Mouse (Mus musculus): ENCODE measurements around the gene Ano5.

Ano5 gene

GRCm38 (mm10) chr7:51510671-51511651 lies at the start of gene Ano5:
Gene Ano5 (plus strand): TSS chr7:51511029.
- peak; percentile 4 for DNase-seq (ENCODE audit: low spot score)

DNA sequence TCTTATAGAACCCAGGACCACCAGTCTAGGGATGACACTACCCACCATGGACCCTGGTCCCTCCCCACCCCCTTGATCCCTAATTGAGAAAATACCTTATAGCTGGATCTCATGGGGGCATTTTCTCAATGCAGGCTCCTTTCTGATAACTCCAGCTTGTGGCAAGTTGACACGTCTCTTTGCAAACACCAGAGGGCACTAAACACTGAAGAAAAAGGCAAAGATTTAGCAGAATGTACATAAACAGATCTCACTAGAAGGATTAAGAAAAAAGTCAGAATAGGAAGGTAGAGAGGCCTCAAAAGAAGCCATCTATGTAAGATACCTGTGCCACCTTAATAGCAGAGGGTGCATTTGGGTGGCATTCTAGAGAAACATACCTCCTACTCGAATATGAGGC lies 11.4 kb upstream of the Ano5 start:
- DNase-seq (ENCODE audit: low spot score), result no peak

GRCm38 (mm10) chr7:51503940-51504339 lies 6.9 kb upstream of the Ano5 start:
- no peak for DNase-seq (ENCODE audit: low spot score)

DNA sequence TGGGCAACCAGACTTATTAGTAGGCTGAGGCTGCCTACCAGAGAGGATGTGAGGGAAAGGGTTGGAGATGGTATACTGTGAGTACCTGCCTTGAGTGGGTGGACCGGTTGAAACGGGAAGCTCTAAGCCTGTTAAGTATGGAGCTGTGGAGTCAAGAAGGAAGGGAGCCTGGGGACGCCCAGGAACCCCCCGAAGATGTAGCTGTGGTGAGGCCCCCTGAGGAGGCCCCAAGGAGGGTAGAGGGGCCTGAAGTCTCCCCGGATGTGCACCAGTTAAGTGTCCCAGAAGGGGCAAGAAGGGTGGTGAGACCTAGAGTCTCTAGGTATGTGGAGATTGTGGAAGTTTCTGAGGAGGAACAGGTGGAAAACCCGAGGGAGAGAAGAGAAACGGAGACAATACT lies 682 bp upstream of the Ano5 start:
- no peak for DNase-seq (ENCODE audit: low spot score)

DNA sequence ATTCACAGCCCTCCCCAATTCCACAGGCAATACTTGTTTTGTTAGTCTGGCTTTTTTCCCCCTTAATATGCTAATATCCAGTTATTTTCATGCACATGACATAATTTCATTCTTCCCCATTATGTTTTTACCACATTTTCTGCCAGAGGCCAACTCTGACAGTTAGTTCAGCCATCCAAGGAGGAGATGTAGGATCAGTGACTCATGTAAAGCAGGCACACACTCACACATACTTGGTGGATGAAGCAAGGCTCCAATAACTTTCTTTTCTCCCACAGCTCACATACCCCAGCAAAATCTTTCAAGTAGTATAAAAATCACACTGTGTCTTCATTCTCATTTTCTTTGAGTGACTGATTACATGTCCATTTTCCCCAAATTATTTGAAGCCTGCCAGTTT lies 28.5 kb downstream of the Ano5 start:
- DNase-seq (ENCODE audit: low spot score), result no peak

GRCm38 (mm10) chr7:51540736-51541135 lies 29.9 kb downstream of the Ano5 start:
- DNase-seq (ENCODE audit: low spot score), result no peak

- no peak for DNase-seq (ENCODE audit: low spot score)
Observed at GRCm38 (mm10) chr7:51600021-51600420, 89.2 kb downstream of the Ano5 start.

GRCm38 (mm10) chr7:51603741-51604140 lies 92.9 kb downstream of the Ano5 start:
- DNase-seq (ENCODE audit: low spot score), result no peak

- DNase-seq (ENCODE audit: low spot score), result no peak
Observed at GRCm38 (mm10) chr7:51614404-51614803, 103.6 kb downstream of the Ano5 start.

GRCm38 (mm10) chr7:51617941-51618340 lies 107.1 kb downstream of the Ano5 start:
- DNase-seq (ENCODE audit: low spot score), result no peak

DNA sequence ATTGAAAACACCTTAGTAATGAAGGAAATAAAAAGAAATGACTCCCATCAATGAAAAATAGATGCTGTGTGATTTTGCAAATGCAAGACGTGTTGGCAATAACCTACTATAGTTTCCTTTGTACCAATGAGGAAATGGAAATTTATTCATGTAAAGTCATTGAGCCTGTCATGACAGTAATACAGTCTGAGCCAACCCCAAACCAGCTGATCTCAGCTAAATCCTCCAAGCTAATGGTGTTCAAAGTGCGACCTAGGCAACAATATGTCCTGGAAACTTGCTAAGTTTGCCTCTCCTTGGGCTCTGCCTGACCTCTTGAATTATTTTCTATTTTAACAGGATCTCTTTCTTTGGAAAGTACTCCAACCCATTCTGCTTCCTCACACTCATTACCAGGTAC lies 107.6 kb downstream of the Ano5 start:
- DNase-seq (ENCODE audit: low spot score), result no peak

- no peak for DNase-seq (ENCODE audit: low spot score)
Observed at GRCm38 (mm10) chr7:51619977-51620376, 109.1 kb downstream of the Ano5 start.

- peak; percentile 31 for DNase-seq (ENCODE audit: low spot score)
Observed at GRCm38 (mm10) chr7:51621694-51622145, 110.9 kb downstream of the Ano5 start, which contains the start of gene Slc17a6. Gene Slc17a6 (plus strand): TSS chr7:51622006.

GRCm38 (mm10) chr7:51622196-51622595 lies 111.4 kb downstream of the Ano5 start:
- DNase-seq (ENCODE audit: low spot score), result no peak

DNA sequence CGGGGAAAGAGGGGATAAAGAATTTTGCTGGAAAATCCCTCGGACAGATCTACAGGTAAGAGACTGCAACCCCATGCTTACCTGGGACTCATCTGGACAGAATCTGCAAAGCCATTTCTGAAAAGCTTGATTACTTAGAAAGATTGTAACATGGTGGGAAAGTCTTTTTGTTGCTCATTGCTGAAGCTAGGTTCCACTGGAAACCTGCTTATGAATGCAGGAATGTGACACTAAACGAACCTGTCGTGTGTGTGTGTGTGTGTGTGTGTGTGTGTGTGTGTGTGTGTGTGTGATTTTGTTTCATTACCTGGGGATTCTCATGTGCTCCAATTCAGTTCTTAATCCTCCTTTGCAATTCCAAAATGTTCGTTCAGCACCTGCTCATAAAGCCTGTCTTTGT lies 111.8 kb downstream of the Ano5 start:
- DNase-seq (ENCODE audit: low spot score), result no peak

GRCm38 (mm10) chr7:51624336-51624897 lies 113.6 kb downstream of the Ano5 start:
- DNase-seq (ENCODE audit: low spot score), result no peak

DNA sequence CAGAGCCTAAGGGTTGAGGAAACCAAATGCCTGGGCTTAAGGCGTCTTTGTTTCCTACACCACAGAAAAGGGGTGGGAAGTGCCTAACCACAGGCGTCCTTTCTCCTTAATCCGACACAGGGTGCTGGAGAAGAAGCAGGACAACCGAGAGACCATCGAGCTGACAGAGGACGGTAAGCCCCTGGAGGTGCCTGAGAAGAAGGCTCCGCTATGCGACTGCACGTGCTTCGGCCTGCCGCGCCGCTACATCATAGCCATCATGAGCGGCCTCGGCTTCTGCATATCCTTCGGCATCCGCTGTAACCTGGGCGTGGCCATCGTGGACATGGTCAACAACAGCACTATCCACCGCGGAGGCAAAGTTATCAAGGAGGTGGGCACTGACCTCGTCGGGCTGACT lies 114.3 kb downstream of the Ano5 start:
- DNase-seq (ENCODE audit: low spot score), result no peak

GRCm38 (mm10) chr7:51625591-51626255 lies 114.9 kb downstream of the Ano5 start:
- DNase-seq (ENCODE audit: low spot score), result no peak

DNA sequence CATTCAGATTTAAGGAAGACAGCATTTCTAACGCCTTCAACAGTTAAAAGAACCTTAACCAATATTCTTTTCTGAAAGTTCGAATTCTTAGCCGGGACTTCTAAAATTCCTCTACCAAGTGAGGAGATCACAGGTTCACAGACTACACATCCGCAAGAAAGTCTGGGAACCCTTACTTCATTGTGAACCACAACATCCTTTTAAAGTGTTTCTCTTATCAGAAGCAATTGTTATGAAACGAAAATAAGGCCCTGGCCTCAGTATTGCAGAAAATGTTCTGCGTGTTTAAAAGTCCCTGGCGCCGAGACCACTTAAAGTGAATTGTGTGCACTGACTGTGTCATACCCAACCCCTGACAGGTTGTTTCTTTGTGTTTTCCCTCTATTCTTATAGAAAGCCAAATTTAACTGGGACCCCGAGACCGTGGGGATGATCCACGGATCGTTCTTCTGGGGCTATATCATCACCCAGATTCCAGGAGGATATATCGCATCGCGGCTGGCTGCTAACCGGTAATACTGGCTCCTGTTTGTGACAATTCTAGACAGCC lies 115.7 kb downstream of the Ano5 start:
- no peak for DNase-seq (ENCODE audit: low spot score)

DNA sequence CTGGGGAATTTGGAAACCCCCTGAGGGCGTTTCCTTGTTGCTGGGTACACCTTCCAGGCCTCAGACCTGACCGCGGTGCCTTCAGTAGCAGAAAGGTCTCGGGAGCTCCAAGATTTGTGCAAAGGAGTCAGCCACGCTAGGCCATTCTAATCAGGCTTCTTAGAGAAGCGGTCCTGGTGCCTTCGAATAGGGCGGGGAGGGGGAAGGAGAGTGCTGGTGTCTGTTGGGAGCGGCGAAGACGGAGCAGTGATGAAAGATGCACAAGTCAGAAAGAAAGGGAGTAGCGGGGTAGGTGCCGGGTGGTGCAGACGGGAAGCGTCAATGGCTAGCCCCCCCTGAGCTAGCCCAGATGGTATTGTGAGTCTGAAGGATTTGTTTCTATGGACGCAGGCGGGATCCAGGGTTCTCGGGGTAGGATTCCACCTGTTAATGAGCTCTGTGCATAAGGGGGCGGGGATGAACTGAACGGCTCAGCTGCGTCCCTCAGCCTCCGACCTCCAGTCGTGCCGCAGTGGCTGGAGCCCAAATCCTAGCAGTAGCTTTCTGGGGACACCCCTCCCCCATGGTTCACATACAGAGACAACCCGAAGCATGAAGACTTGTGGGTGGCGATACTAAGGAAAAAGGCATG lies 116.3 kb downstream of the Ano5 start:
- DNase-seq (ENCODE audit: low spot score), result no peak

- no peak for DNase-seq (ENCODE audit: low spot score)
Observed at GRCm38 (mm10) chr7:51627666-51628065, 116.8 kb downstream of the Ano5 start.

- no peak for DNase-seq (ENCODE audit: low spot score)
Observed at GRCm38 (mm10) chr7:51628349-51628748, 117.5 kb downstream of the Ano5 start.
